Mouse (Mus musculus): ENCODE data around the gene Rsph1.

GRCm38 (mm10) chr17:31275181-31275580, 2.0 kb downstream of the Rsph1 start:
- no peak for TF ChIP-seq CTCF (IDR thresholded peaks at IDR 0.05; ENCODE audit: low read depth, low read length)
- TF ChIP-seq POLR2A (IDR thresholded peaks at IDR 0.05; ENCODE audit: borderline replicate concordance, low read depth, low read length), result no peak
